Mouse (Mus musculus): ENCODE measurements around the gene Tifab.

DNA sequence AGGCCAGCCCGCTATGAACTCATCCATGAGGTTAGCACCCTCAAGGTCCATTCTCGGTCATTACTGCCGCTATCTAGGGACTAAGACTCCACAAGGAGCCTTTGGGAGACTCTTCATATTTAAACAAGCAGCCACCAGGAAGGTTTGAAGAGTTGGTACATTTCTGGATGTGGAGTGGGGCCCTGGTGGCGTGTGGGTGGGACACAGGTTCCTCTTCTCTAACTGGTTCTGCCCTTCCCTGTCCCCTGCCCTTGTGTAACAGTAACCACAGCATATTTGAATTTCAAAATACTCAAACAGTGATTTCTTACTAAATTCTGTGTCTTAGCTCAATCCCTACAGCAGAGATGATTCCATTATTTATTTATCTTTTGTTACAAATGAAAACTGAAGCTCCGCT is 5.0 kb upstream of the Tifab start:
- TF ChIP-seq GATA1 (IDR thresholded peaks at IDR 0.05; ENCODE audit: borderline replicate concordance, low read length) (no peak), FLI1 (IDR thresholded peaks at IDR 0.05; ENCODE audit: low read length) (no peak)

Data from megakaryocyte, embryonic 14.5 days (primary cell).